7 mouse cellular contexts compared by ENCODE assay signal in the genomic region with DNA sequence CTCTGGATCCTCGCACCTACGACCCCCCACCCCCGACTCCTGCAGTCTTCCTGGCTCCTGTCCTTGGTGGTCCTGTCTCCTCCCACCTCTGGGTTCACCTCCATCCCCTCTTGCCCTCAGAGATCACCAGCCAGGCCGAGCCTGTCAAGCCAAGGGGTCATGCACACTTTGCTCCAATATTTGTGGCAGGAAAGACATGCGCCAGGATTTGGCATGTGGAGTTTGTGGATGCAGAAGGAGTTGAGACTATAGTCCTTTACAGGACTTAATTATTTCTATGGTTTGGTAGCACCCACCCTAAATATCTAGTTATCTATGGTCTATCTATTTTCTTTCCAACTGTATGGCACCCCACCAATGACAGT. TPM values are rescaled to one million over a fixed set of nuclear protein-coding genes. Genes with fewer than 3 reads are reported as not detected.
DNase-seq lines count a peak whose midpoint lies in the region; ATAC-seq and TF ChIP-seq lines count a peak whose summit lies in the region.

No protein-coding gene starts in this region.

- TF ChIP-seq CTCF in lung, embryonic 14.5 days (IDR thresholded peaks at IDR 0.05; ENCODE audit: low read depth): no peak
- no peak for TF ChIP-seq CTCF in intestine, postnatal 0 days (IDR thresholded peaks at IDR 0.05; ENCODE audit: low read depth)
- no peak for TF ChIP-seq CTCF in olfactory bulb, adult 2 months (IDR thresholded peaks at IDR 0.05; ENCODE audit: insufficient read depth, low read depth, low read length)

- H3K4me2 ChIP-seq in lung, embryonic 14.5 days: peak overlapping the region; percentile 83
- peak overlapping the region; percentile 79 for H3K4me2 ChIP-seq in embryonic facial prominence, embryonic 13.5 days
- peak overlapping the region; percentile 84 for H3K4me2 ChIP-seq in intestine, postnatal 0 days (replicated peaks; ENCODE audit: low read depth)

- H3K4me1 ChIP-seq in lung, embryonic 14.5 days (ENCODE audit: insufficient read depth): no peaks in the 10 kb centered on the region
- peaks cover 35% of the 10 kb centered on the region for H3K4me1 ChIP-seq in embryonic facial prominence, embryonic 13.5 days
- H3K4me1 ChIP-seq in intestine, postnatal 0 days (replicated peaks; ENCODE audit: control insufficient read depth, insufficient read depth, low read length): no peaks in the 10 kb centered on the region
- H3K4me1 ChIP-seq in olfactory bulb, adult 2 months (ENCODE audit: control insufficient read depth, insufficient read depth, low read length): peaks cover 9% of the 10 kb centered on the region

- H3K4me3 ChIP-seq in lung, embryonic 14.5 days (ENCODE audit: low read depth, low read length): peak overlapping the region; percentile 59
- H3K4me3 ChIP-seq in embryonic facial prominence, embryonic 13.5 days: peak overlapping the region; percentile 68
- peak overlapping the region; percentile 62 for H3K4me3 ChIP-seq in intestine, postnatal 0 days (ENCODE audit: low read depth, low read length)
- H3K4me3 ChIP-seq in olfactory bulb, adult 2 months (ENCODE audit: insufficient read depth, low read depth, low read length): peak overlapping the region; percentile 48

- WGBS in lung, embryonic 14.5 days: 6% methylated on average over 5 of the region's 5 CpGs
- WGBS in embryonic facial prominence, embryonic 13.5 days: 1% methylated on average over 5 of the region's 5 CpGs
- 19% methylated on average over 5 of the region's 5 CpGs for WGBS in intestine, postnatal 0 days
- WGBS in olfactory bulb, adult 2 months: 24% methylated on average over 5 of the region's 5 CpGs

- H3K27ac ChIP-seq in lung, embryonic 14.5 days (ENCODE audit: low read depth): peak overlapping the region; percentile 85
- peak overlapping the region; percentile 92 for H3K27ac ChIP-seq in embryonic facial prominence, embryonic 13.5 days
- 0 out of 2 replicates have a peak overlapping the region, but pooled peaks have one; percentile 70 for H3K27ac ChIP-seq in intestine, postnatal 0 days (ENCODE audit: low read depth, low read length)
- H3K27ac ChIP-seq in olfactory bulb, adult 2 months (ENCODE audit: insufficient read depth, low read depth, low read length): no peak overlapping the region

- H3K9me3 ChIP-seq in lung, embryonic 14.5 days (ENCODE audit: low read depth, low read length): no peaks in the 10 kb centered on the region
- H3K9me3 ChIP-seq in embryonic facial prominence, embryonic 13.5 days: no peaks in the 10 kb centered on the region
- H3K9me3 ChIP-seq in intestine, postnatal 0 days (ENCODE audit: control insufficient read depth): no peaks in the 10 kb centered on the region

- no peaks in the 10 kb centered on the region for H3K27me3 ChIP-seq in lung, embryonic 14.5 days (ENCODE audit: insufficient read depth, low read length)
- H3K27me3 ChIP-seq in embryonic facial prominence, embryonic 13.5 days: no peaks in the 10 kb centered on the region
- H3K27me3 ChIP-seq in intestine, postnatal 0 days (replicated peaks; ENCODE audit: control insufficient read depth, insufficient read depth, low read length): no peaks in the 10 kb centered on the region

- peak overlapping the region; percentile 72 for H3K9ac ChIP-seq in lung, embryonic 14.5 days
- peak overlapping the region; percentile 84 for H3K9ac ChIP-seq in embryonic facial prominence, embryonic 13.5 days
- H3K9ac ChIP-seq in intestine, postnatal 0 days (ENCODE audit: low read depth, low read length): peak overlapping the region; percentile 64

- peak; percentile 31 for DNase-seq in lung, embryonic 14.5 days
- DNase-seq in lung, postnatal 10 days: no peak
- no peak for DNase-seq in yolk sac, embryonic 10.5 days (ENCODE audit: low spot score)
- no peak for DNase-seq in right cerebral cortex, postnatal 4 days

- ATAC-seq in lung, embryonic 14.5 days (ENCODE audit: insufficient read depth): no peak; the same call in 1 of the 2 replicates
- ATAC-seq in embryonic facial prominence, embryonic 13.5 days (ENCODE audit: insufficient number of reproducible peaks, insufficient read depth, low FRiP score, low TSS enrichment, low read depth): no peak
- no peak for ATAC-seq in intestine, postnatal 0 days

- no peaks in the 10 kb centered on the region for H3K36me3 ChIP-seq in lung, embryonic 14.5 days (ENCODE audit: insufficient read depth)
- no peaks in the 10 kb centered on the region for H3K36me3 ChIP-seq in embryonic facial prominence, embryonic 13.5 days
- no peaks in the 10 kb centered on the region for H3K36me3 ChIP-seq in intestine, postnatal 0 days (ENCODE audit: control insufficient read depth, insufficient read depth)

- no peak for TF ChIP-seq POLR2A in olfactory bulb, adult 2 months (IDR thresholded peaks at IDR 0.05; ENCODE audit: insufficient read depth, low read depth, low read length)

RNA-seq across cellular contexts. Expression of a gene that starts 0.6 kb away (rescaled TPM):
- 11.0 and 11.7 TPM in 2 replicates for polyA plus RNA-seq in lung, embryonic 14.5 days (2014; fragmentation: Nextera tagmentation; extraction: Ambion mirVana)
- polyA plus RNA-seq in embryonic facial prominence, embryonic 13.5 days (2015; fragmentation: Nextera tagmentation; extraction: Ambion mirVana): 8.2 and 9.6 TPM in 2 replicates
- 3.7 and 3.9 TPM in 2 replicates for polyA plus RNA-seq in intestine, postnatal 0 days (2015; fragmentation: Nextera tagmentation; extraction: Ambion mirVana)
- polyA plus RNA-seq in olfactory bulb, adult 2 months (2012; ENCODE audit: insufficient read depth, insufficient read length, low replicate concordance, missing spikeins): not detected in 2 replicates
